Mouse (Mus musculus) fibroblast of lung, adult 2 months (primary cell): Measurements from ENCODE around the gene Ephb1.

Source experiments
- DNase-seq: peaks from one replicate; pipeline ENCODE4 v3.0.0-alpha.2; 2011; ENCODE audit warnings: low read depth

The Ephb1 gene

GRCm38 (mm10) chr9:102249124-102249816 lies 105.2 kb downstream of the Ephb1 start:
- no peak for DNase-seq

GRCm38 (mm10) chr9:102245551-102245950 lies 108.9 kb downstream of the Ephb1 start:
- no peak for DNase-seq

GRCm38 (mm10) chr9:102243296-102243695 lies 111.2 kb downstream of the Ephb1 start:
- DNase-seq: no peak

GRCm38 (mm10) chr9:102241546-102241945 lies 112.9 kb downstream of the Ephb1 start:
- DNase-seq: no peak

- DNase-seq: no peak
Measured at GRCm38 (mm10) chr9:102240215-102240614, 114.3 kb downstream of the Ephb1 start.

GRCm38 (mm10) chr9:102235444-102235951 lies 119.0 kb downstream of the Ephb1 start:
- DNase-seq: no peak

GRCm38 (mm10) chr9:102231248-102231647 lies 123.2 kb downstream of the Ephb1 start:
- no peak for DNase-seq

- no peak for DNase-seq
Measured at GRCm38 (mm10) chr9:102216746-102217566, 137.5 kb downstream of the Ephb1 start.

- DNase-seq: no peak
Measured at GRCm38 (mm10) chr9:102212036-102212383, 142.5 kb downstream of the Ephb1 start.

- no peak for DNase-seq
Measured at GRCm38 (mm10) chr9:102211296-102212035, 143.0 kb downstream of the Ephb1 start.

GRCm38 (mm10) chr9:102205518-102205917 lies 149.0 kb downstream of the Ephb1 start:
- no peak for DNase-seq

GRCm38 (mm10) chr9:102201867-102202266 lies 152.6 kb downstream of the Ephb1 start:
- DNase-seq: no peak

- no peak for DNase-seq
Measured at GRCm38 (mm10) chr9:102196856-102197255, 157.6 kb downstream of the Ephb1 start.

- no peak for DNase-seq
Measured at GRCm38 (mm10) chr9:102194063-102194462, 160.4 kb downstream of the Ephb1 start.

- no peak for DNase-seq
Measured at GRCm38 (mm10) chr9:102192724-102193685, 161.5 kb downstream of the Ephb1 start.

GRCm38 (mm10) chr9:102190058-102190457 lies 164.4 kb downstream of the Ephb1 start:
- no peak for DNase-seq

- no peak for DNase-seq
Measured at GRCm38 (mm10) chr9:102189406-102189805, 165.1 kb downstream of the Ephb1 start.

GRCm38 (mm10) chr9:102183663-102184274 lies 170.7 kb downstream of the Ephb1 start:
- DNase-seq: no peak

GRCm38 (mm10) chr9:102181810-102182490 lies 172.5 kb downstream of the Ephb1 start:
- no peak for DNase-seq

- no peak for DNase-seq
Measured at GRCm38 (mm10) chr9:102181276-102181675, 173.2 kb downstream of the Ephb1 start.
